Mouse (Mus musculus) natural killer cell, adult 2 months (primary cell): Measurements from ENCODE around the gene Mrps21.
"Not testable (repeated sequence)": the region's sequence is repeated elsewhere in the genome, so short reads cannot be mapped to it uniquely, and the experiment has no call there.

Experiments used
- DNase-seq, 2 experiments: peaks; one replicate each; pipeline ENCODE4 v3.0.0; 2022; ENCODE audit warnings: low spot score in 2 of 2

Gene Mrps21

DNA sequence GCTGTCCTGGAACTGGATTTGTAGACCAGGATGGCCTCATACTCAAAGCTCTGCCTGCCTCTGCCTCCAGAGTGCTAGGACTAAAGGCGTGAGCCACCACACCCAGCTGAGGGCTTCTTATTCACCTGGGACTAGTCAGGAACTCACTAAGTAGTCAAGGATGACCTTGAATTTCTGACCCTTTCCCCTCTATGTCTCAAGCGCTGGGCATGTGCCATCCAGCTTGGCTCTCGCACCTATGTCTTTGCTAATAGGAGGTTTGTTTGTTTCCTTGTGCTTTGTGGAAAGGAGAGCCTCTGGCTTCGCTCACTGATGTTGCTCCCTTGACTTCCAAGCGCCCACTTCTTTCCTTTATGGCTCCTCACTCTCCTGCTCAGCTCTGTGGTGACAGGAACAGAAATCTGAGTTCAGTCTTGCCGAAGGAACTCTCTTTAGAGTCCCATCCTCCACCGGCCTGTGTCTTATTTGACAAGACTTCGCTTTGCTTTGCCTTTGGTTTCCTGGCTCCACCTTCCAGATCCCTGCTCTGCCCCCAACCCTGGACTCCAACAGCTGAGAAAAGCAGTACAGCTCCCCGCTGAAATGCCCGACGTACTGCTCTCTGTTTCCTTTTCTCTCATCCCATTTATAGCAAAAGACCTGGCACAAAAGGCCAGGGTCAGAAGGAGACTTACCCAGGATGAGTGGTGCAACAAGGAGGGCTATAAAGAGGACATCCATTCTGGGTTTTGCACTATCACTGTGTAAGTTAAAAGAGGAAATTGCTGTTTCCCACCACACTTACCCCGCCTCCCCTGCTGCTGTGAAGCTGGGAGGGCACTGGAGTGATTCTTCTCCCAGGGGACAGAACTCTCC, 20.1 kb upstream of the Mrps21 start, which contains the start of gene BC028528:
TSS of gene BC028528 (minus strand) at position 795 of the 855 bp plus-strand sequence.
- DNase-seq = peak in 1 of 2 experiments; percentile 69

DNA sequence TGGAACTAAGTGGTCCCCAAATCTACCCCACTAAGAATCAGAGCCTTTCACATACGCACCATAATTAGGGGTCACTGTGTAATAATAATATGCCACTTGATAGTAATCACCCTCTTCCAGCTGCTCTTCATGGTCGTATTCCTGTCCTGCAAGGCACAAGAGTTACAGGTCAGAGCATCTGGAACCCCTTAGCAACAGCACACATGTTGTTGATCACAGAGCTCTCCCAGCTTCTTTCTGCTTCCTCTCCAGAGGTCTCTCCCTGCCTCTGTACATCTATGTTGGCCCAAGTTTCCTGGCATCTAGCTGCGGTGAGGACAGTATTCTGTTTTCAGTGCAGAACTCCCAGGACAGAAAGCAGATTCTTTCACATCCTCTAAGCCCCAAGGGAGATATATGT, 18.3 kb upstream of the Mrps21 start:
- no peak for DNase-seq

DNA sequence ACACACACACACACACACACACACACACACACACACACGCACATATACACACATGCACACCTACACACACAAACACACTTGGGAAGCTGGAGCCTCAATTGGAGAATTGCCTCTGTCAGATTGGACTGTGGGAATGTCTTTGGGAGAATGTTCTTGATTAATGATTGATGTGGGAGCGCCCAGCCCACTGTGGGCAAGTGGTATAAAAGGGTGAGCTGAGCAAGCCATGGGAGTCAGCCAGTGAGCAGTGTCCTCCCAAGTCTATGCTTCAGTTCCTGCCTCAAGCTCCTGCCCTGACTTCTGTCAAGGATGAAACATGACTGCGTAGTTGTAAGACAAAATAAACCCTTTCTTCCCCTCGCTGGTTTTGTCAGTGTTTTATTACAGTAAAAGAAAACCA, 16.3 kb upstream of the Mrps21 start:
- DNase-seq = no peak

DNA sequence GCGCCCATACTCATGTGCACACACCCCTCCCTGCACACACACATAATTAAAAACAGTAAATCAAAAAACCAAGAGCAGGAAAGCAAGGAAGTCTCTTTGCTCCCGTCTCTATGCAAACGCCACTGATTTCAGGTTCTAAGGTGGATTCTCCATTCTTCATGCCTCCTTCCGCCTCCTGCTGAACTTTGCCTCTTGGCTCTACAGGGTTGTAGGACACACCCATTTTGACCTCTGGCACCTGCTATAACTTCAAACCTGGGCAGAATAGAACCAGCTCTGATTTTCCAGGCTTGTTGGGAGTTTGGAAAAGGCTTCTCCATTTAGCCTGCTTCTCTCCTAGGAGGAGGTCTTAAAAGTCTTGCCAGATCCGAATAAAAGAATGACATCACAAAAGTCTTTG, 13.1 kb upstream of the Mrps21 start:
- no peak for DNase-seq

DNA sequence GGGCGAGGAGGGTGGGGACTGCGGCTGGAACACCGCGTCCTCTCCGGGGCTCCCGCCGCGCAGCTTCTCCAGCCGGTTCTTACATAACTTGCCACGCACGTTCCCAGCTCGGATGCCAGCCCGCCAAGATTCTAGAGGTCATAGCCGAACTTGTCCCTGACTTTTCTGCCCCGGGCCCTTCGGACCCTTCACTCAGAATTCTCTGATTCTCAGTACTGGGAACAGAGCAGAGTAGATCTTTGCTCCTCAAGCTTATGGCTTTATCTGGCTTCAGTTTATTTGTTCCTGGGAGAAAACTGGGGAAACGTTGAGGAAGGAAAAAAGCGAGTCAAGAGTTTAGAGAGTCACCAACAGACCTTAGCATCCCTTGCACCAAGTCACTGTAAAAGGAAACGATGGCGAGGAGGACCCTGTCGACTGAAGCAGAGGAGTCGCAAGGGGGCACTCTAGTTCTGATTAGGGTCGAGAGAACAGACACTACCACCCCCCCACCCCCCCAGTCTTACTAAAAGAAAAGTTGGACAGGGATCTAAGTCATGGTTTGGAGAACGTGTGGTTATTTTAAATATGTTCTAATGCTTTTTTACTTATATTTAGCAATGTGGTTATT, 11.6 kb upstream of the Mrps21 start:
- peak; percentile 54 to 76 for DNase-seq

DNA sequence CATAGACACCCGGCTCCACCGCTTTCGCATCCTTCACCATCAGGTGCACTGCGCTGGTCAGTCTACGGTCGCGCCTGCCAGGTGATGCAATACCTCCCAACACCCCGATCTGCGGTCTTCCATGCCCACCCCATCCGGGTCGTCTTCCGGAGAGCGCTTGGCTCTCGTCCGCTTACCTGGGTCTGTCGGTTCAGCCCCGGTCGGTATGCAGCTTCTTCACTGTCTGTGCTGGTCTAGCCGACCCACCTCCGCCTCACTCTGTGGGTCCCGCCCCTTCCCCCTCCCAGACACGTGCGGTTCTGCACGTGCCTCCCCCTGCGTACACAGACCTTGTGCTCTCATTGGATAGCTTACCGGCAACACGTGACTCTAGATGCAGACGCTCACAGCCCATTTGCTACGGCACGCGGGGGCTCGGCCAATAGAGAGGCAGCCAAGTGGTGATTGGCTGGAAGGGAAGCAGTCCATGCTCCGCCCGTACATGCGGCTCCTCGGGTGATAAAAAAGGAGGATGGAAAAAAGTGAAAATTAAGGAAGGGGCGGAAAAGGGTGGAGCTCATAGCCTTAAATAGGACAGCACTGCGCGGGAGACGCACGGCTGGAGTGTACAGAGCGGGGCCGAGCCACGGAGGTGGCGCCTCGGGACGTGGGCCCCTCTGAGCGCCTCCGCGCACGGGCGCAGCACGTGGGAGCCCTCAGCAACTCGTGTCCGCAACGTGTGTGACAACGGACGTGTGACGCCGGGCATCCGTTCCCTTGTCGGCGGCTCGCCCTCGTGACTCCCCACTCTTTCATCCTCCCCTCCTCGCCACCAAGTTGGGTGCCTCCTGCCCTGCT, 10.9 kb upstream of the Mrps21 start, which contains the start of gene Ciart:
TSS of gene Ciart (minus strand) at position 273 of the 837 bp plus-strand sequence.
- peak; percentile 84 to 91 for DNase-seq

DNA sequence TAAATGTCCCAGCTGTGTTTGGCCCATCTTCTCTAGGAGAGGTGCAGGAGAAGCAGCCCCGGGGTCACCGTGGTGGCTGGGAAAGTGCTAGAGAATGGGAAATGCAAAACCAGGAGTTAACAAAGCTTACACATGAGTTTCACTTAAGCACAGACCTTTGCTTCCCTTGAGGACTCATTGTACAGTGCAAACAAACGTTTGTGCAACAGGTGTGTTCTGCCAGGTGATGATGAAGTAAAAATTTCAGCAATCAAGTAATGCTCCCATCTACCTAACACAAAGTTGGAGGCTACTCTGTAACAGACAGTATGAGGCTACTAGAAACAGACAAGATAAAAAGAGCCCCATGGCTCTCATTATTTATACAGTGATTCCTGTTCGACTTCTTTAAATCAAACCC, 7.7 kb upstream of the Mrps21 start:
- no peak for DNase-seq

DNA sequence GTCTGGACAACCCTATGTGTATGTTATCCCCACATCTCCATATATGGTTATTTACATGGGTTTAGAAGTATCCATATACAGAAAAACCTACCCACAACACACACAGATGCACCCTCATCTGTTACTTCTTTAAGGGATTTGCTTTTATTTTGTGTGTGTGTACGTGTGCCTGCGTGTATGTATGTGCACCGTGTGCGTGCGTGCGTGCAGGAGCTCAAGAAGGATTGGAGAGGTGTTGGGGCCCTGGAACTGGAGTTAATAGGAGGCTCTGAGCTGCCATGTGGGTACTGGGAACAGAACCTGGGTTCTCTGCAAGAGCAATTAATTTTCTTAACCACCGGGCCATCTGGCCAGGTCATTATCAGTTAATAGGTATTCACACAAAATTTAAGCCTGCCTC, 729 bp upstream of the Mrps21 start:
- DNase-seq = no peak

DNA sequence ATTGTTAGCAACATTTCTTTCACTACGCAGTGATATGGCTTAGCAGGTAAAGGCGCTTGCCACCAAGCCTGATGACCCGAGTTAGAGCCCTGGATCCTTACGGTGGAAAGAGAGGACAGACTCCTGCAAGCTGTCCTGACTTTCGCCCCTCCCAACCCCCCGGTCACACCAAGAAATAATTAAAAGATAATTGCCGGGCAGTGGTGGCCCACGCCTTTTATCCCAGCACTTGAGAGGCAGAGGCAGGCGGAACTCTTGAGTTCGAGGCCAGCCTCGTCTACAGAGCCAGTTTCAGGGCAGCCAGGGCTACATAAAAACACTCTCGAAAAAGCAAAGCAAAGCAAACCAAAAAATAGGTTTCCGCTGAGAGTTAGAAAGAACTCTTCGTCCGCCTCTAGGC, 343 bp downstream of the Mrps21 start:
- DNase-seq = no peak

DNA sequence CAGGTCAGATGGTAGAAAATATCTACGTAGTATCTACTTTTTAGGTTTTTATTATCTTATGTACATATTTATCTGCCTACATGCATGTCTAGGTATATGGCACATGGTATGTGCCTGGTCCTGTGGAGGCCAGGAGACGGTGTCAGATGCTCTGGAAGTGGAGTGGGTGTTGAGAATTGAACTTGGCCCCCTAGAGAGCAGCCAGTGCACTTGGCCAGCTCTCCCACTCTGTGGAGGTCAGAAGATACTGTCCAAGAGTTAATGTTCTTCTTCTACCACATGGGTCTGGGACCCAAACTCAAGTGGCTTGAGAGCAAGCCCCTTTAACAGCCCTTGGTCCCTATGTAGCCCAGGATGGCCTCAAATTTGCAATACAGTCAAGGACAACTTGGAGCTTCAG, 3.9 kb downstream of the Mrps21 start:
- no peak for DNase-seq

DNA sequence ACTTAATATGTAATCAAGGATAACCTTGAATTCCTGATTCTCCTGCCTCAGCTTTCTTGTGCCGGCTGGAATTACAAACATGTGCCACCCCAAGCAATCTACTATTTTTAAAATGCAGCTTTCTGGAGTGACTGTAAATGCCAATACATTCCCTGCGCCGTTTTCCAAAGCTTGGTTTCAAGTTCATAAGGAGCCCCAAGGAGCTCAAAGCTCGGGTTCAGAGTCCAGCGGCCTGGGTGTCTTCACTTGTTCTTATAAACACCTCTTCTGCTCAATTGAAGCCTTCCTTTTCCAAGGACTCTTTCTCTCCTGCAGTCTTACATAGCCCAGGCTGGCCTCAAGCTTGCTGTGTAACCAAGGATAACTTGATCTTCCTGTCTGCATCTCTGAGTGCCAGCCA, 5.2 kb downstream of the Mrps21 start:
- DNase-seq = no peak

DNA sequence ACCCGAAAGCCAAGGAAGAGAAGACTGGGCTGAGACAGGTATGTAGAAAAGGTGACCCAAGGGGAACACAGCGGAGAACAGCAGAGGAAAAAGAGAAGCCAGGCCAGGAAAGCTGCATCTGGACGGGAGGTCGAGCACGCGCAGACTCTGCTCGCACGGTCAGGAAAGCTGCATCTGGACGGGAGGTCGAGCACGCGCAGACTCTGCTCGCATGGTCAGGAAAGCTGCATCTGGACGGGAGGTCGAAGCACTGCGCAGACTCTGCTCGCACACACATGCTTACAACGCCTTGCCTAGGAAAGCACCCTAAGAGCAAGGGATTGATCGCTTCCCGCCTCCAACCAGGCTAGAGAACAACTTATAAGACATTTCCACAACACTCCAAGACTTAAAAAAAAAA, 5.7 kb downstream of the Mrps21 start:
- no peak for DNase-seq

DNA sequence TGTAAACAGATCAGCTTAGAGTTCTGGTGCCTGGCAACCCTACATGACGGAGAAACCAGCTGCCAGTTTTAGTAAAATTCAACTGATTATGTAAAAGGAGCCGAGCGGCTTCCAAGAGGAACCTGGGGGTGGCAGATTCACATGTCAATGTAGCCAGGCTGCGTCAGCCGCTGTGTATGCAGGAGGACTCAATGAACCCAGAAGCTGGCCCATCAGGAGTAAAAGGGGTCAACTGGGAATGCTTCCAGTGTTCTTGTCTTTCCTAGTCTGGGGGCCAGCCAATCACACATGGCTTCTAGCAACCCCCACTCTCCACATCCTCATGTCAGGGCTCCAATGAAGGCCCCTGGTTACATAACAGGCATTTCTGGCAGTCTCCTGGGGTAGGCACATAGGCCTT, 6.3 kb downstream of the Mrps21 start:
- DNase-seq = no peak

DNA sequence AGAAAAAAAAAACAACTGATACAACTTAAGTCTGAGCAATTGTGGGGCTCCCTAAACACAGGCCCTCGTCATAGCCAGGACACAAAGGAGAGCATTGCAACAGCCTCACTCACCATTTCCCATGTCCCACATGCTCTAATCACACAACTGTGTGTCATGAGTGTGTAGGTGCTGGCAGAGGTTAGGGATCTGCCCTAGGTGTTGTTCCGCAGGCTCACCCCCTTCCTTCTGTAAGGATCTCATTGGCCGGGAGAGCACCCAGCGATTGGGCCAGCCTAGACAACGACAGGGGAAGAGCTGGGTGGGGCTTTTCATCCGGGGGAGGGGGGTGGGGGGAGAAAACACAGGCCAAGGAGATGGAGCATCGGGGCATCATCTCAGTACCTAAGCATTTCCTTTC, 7.7 kb downstream of the Mrps21 start:
- DNase-seq = no peak

DNA sequence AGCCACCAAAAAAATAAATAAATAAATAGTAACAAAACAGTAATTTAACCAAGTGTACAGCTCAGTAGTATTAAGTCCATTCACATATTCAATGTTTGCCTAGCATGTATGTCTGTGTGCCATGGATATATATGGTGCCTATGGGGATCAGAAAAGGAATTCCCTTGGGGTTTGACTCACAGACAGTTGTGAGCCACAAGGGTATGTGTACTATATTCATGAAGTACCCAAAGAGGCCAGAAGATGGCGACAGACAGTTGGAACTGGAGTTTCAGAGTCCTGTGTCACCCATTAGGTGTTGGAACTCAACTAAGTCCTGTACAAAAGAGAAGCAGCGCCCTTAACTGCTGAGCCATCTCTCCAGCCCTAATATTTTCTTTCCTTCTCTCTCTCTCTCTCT, 9.5 kb downstream of the Mrps21 start:
- peak; percentile 71 to 83 for DNase-seq

DNA sequence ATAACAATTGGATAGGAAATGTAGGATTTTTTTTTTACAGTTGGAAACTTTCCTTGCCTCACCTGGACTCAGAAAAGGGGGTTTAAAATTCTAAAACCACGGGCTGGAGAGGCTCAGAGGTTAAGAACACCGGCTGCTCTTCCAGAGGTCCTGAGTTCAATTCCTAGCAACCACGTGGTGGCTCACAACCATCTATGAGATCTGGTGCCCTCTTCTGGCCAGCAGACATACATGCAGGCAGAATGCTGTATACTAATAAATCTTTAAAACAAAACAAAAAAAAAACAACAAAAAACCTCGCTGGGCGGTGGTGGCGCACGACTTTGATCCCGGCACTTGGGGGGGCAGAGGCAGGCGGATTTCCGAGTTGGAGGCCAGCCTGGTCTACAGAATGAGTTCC, 10.1 kb downstream of the Mrps21 start:
- DNase-seq = peak; percentile 13 to 31

DNA sequence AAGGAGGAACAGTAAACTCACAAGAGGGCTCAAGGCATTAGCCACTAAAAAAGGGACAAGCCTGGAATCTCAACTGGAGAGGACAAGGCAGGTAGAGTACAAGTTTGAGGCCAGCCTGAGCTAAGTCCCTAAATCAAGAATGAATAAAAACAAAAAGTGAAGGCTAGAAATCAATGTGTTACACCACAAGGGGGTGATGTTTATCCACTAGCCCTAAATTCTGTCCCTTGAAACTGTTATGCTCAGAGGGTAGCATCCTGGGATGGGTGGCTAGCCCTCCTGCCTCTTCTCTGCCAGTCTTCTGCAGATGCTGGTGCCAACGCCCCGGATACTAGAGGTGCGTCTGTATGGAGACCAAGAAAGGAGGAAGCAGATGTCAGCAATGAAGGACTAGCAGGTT, 11.0 kb downstream of the Mrps21 start:
- DNase-seq = no peak

DNA sequence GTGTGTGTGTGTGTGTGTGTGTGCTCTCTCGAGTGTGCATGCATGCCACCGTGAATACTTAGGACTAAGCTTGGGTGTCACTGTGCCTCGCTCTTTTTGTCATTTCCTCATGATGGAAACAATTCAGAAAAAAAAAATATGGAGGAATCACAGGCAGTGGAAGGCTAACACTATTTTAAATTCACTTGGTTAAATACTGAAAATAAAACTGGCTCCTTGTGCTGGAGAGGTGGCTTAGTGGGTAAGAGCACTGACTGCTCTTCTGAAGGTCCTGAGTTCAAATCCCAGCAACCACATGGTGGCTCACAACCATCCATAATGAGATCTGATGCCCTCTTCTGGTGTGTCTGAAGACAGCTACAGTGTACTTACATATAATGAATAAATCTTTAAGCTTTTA, 13.0 kb downstream of the Mrps21 start:
- not testable (repeated sequence) for DNase-seq

DNA sequence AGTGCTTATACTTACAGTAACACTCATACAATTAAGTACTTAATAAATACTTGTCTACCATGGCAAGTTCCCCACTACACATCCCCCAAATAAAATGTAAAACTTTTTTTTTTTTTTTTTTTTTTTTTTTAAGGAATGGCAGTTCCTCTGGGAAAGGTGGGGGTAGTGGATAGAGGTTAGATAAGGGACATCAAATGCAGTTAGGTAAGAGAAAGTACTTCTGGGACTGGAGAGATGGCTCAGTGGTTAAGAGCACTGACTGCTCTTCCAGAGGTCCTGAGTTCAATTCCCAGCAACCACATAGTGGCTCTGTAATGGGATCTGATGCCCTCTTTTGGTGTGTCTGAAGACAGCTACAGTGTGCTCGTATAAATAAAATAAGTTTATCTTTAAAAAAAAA, 14.3 kb downstream of the Mrps21 start:
- not testable (repeated sequence) for DNase-seq

DNA sequence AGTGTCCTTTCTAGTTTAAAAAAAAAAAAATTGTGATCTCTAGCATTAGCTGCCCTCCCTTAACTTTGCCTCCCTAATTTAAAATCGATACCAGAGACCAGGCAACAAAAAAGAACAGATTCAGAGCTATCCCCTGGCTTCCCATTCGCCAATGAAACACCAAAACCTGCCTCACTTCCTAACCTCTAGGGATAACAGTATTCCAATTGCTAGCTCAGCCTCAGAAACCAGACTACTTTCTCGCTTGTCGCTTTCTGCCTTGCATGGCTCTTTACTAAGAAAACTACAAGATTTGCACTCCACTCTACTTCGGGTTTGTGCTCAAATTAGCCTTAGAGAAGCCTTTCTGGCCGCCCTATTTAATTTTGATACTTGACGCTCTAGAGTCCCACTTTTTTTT, 15.2 kb downstream of the Mrps21 start:
- no peak for DNase-seq

DNA sequence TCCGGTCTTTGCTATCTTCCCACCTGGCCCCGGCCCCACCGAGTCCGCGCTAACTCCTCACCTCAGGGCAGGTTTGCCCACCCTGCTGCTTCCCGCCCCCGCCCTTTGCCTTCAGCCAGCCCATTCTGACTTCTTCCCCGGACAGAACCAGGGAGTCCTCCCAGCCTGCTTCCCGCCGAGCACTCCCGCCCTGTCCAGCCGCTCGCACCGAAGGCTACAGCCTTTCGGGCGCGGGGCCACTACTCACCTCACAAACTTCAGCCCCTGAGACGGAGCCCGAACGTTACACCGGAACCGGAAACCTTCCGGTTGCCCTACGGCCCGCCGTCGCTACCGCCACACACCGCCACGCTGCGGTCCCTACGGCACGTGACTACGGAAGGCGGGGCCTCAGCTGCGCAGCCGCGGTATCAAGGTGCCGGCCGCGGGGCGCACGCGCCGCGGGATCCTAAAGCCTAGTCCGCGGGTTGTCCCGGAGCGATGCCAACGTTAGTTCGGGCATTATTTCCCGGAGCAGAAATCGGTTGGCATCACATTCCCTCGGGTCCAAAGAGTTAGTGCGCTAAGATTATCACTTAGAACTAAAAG, 15.7 kb downstream of the Mrps21 start, which contains the start of gene Prpf3:
TSS of gene Prpf3 (minus strand) at position 384 of the 588 bp plus-strand sequence.
- peak; percentile 88 to 93 for DNase-seq

DNA sequence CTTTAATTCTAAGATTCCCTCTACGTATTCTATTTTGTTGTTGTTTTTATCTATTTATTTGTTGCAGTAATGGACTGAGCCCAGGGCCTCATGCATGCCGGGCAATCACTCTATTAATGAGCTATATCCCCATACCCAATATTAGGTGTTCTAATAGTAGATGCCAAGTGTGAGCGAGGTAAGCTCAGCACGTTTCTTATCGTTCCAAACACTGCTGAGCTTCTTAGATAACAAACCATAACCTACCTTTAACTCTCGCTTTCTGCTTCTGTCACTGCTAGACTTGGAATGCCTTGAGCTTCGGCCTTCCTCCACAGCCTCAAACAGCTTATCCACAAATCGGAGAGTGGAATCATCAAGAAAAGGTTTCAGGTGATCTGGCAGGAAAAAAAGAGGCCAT, 20.0 kb downstream of the Mrps21 start:
- DNase-seq = no peak
